In genomic region chr2:60479906-60480305, GRCm38 (mm10) we compare ENCODE assay signal across 18 mouse cellular contexts.
DNase-seq lines count a peak whose midpoint lies in the region; ATAC-seq and TF ChIP-seq lines count a peak whose summit lies in the region.
"Had no signal": no experiment of that assay in that cellular context is flagged by ENCODE, and none has a peak within 500 bp of the region (broad histone marks: within the 10 kb centered on the region; RNA-seq: fewer than 3 reads in every experiment).

No protein-coding gene starts in this region.

- intact Hi-C loops in left cerebral cortex, postnatal 36 days (cut with DNase I): no loop called here

- H3K36me3 ChIP-seq in forebrain, postnatal 0 days (ENCODE audit: insufficient read depth): no peaks in the 10 kb centered on the region
- H3K36me3 ChIP-seq in forebrain, embryonic 16.5 days (ENCODE audit: control insufficient read depth, insufficient read depth): no peaks in the 10 kb centered on the region
- H3K36me3 ChIP-seq in midbrain, embryonic 16.5 days (ENCODE audit: control insufficient read depth, insufficient read depth, low read length): no peaks in the 10 kb centered on the region
- H3K36me3 ChIP-seq: embryonic facial prominence, embryonic 12.5 days; heart, embryonic 13.5 days; limb, embryonic 13.5 days; liver, embryonic 15.5 days had no signal

- no peaks in the 10 kb centered on the region for H3K9me3 ChIP-seq in forebrain, postnatal 0 days (ENCODE audit: low read length)
- H3K9me3 ChIP-seq in forebrain, embryonic 16.5 days (ENCODE audit: control insufficient read depth, low read length): no peaks in the 10 kb centered on the region
- no peaks in the 10 kb centered on the region for H3K9me3 ChIP-seq in midbrain, embryonic 16.5 days (replicated peaks; ENCODE audit: control insufficient read depth, low read length, poor library complexity, severe bottlenecking)
- H3K9me3 ChIP-seq: embryonic facial prominence, embryonic 12.5 days; heart, embryonic 13.5 days; liver, embryonic 15.5 days had no signal

- peak; percentile 47 for ATAC-seq in forebrain, postnatal 0 days
- ATAC-seq in forebrain, embryonic 16.5 days: no peak
- ATAC-seq in midbrain, embryonic 16.5 days: no peak
- ATAC-seq: lung, postnatal 0 days had no signal

- no peak for TF ChIP-seq CTCF in forebrain, postnatal 0 days (IDR thresholded peaks at IDR 0.05; ENCODE audit: low read depth)

- no peak overlapping the region for H3K9ac ChIP-seq in forebrain, postnatal 0 days
- no peak overlapping the region for H3K9ac ChIP-seq in forebrain, embryonic 16.5 days (replicated peaks; ENCODE audit: low read depth, low read length)
- no peak overlapping the region for H3K9ac ChIP-seq in midbrain, embryonic 16.5 days (ENCODE audit: low read depth, low read length)
- H3K9ac ChIP-seq: embryonic facial prominence, embryonic 12.5 days; heart, embryonic 13.5 days; limb, embryonic 13.5 days; liver, embryonic 15.5 days had no signal

- no peaks in the 10 kb centered on the region for H3K27me3 ChIP-seq in forebrain, postnatal 0 days (ENCODE audit: insufficient read depth, low read length)
- no peaks in the 10 kb centered on the region for H3K27me3 ChIP-seq in forebrain, embryonic 16.5 days (replicated peaks; ENCODE audit: control insufficient read depth, insufficient read depth, low read length)
- H3K27me3 ChIP-seq in midbrain, embryonic 16.5 days (ENCODE audit: control insufficient read depth, insufficient read depth, low read depth, low read length): no peaks in the 10 kb centered on the region
- H3K27me3 ChIP-seq: embryonic facial prominence, embryonic 12.5 days; heart, embryonic 13.5 days; limb, embryonic 13.5 days; liver, embryonic 15.5 days had no signal

- H3K4me2 ChIP-seq in forebrain, postnatal 0 days (ENCODE audit: low read depth): no peak overlapping the region
- no peak overlapping the region for H3K4me2 ChIP-seq in forebrain, embryonic 16.5 days (ENCODE audit: low read length)
- no peak overlapping the region for H3K4me2 ChIP-seq in midbrain, embryonic 16.5 days (ENCODE audit: low read length)
- H3K4me2 ChIP-seq: embryonic facial prominence, embryonic 12.5 days; heart, embryonic 13.5 days; limb, embryonic 13.5 days; liver, embryonic 15.5 days had no signal

- no peak overlapping the region for H3K4me3 ChIP-seq in forebrain, postnatal 0 days (ENCODE audit: low read depth, low read length)
- H3K4me3 ChIP-seq in forebrain, embryonic 16.5 days (replicated peaks; ENCODE audit: low read length): no peak overlapping the region
- no peak overlapping the region for H3K4me3 ChIP-seq in midbrain, embryonic 16.5 days (ENCODE audit: low read depth, low read length)
- H3K4me3 ChIP-seq: embryonic facial prominence, embryonic 12.5 days; heart, embryonic 13.5 days; limb, embryonic 13.5 days; liver, embryonic 15.5 days had no signal

- no peaks in the 10 kb centered on the region for H3K4me1 ChIP-seq in forebrain, postnatal 0 days (ENCODE audit: insufficient read depth)
- H3K4me1 ChIP-seq in forebrain, embryonic 16.5 days (replicated peaks; ENCODE audit: control insufficient read depth, insufficient read depth, low read length): no peaks in the 10 kb centered on the region
- no peaks in the 10 kb centered on the region for H3K4me1 ChIP-seq in midbrain, embryonic 16.5 days (ENCODE audit: control insufficient read depth, insufficient read depth, low read length)
- H3K4me1 ChIP-seq: embryonic facial prominence, embryonic 12.5 days; limb, embryonic 13.5 days; liver, embryonic 15.5 days had no signal

- no peak overlapping the region for H3K27ac ChIP-seq in forebrain, postnatal 0 days (ENCODE audit: low read depth, low read length)
- H3K27ac ChIP-seq in forebrain, embryonic 16.5 days (ENCODE audit: low read length): no peak overlapping the region
- H3K27ac ChIP-seq in midbrain, embryonic 16.5 days (ENCODE audit: low read length): no peak overlapping the region
- H3K27ac ChIP-seq: embryonic facial prominence, embryonic 12.5 days; heart, embryonic 13.5 days; limb, embryonic 13.5 days; liver, embryonic 15.5 days had no signal

- peak; percentile 26 for DNase-seq in forebrain, postnatal 0 days
- DNase-seq in frontal cortex, postnatal 14 days (ENCODE audit: low spot score in 2 of 2): peak; percentile 6
- peak; percentile 5 to 13 for DNase-seq in layer of hippocampus, postnatal 10 days (ENCODE audit: low spot score in 2 of 2)
- peak; percentile 17 to 24 for DNase-seq in left cerebral cortex, postnatal 36 days (ENCODE audit: low spot score in 2 of 2)
- no peak for DNase-seq in gastrocnemius, adult 18-20 months (ENCODE audit: low spot score)
- no peak for DNase-seq in kidney, postnatal 14 days
- DNase-seq: adrenal gland, adult 8-10 months; cerebellum, adult 11 months; kidney, adult 18-20 months; kidney, postnatal 4 days; midbrain, embryonic 14.5 days had no signal

- 67% methylated on average over 7 of the region's 7 CpGs for WGBS in forebrain, postnatal 0 days
- WGBS in forebrain, embryonic 16.5 days: 78% methylated on average over 7 of the region's 7 CpGs
- WGBS in midbrain, embryonic 16.5 days: 93% methylated on average over 7 of the region's 7 CpGs

Comparison
In these comparisons a context has a peak if more than half of its experiments do, and no peak if none do; other contexts are left out.
1. DNase-seq: peak in forebrain, postnatal 0 days (single experiment), frontal cortex, postnatal 14 days (2 of 2), layer of hippocampus, postnatal 10 days (2 of 2) and left cerebral cortex, postnatal 36 days (2 of 2); none in gastrocnemius, adult 18-20 months (single experiment) and kidney, postnatal 14 days (single experiment).